Mouse (Mus musculus) adrenal gland, adult (tissue): ENCODE data around the gene Washc4.
A peak's percentile ranks its signal among the peaks of the same experiment; 100 is the strongest.

ENCODE experiments used
- DNase-seq, 2 experiments: peaks; one replicate each; pipeline ENCODE4 v3.0.0; 2022 to 2023; ENCODE audit warnings: low spot score in 1 of 2; ENCODE audit not compliant: inconsistent age in 2 of 2

Washc4 gene

GRCm38 (mm10) chr10:83634461-83634860 is 90.9 kb downstream of the Washc4 start:
- DNase-seq = no peak

GRCm38 (mm10) chr10:83636191-83636590 is 92.6 kb downstream of the Washc4 start:
- DNase-seq = no peak

GRCm38 (mm10) chr10:83637295-83637694 is 93.7 kb downstream of the Washc4 start:
- DNase-seq = peak; percentile 47 to 77

- no peak for DNase-seq
These were observed 96.4 kb downstream of the Washc4 start for GRCm38 (mm10) chr10:83639881-83640386.

GRCm38 (mm10) chr10:83641641-83642040 is 98.1 kb downstream of the Washc4 start:
- no peak for DNase-seq

GRCm38 (mm10) chr10:83644167-83644566 is 100.6 kb downstream of the Washc4 start:
- no peak for DNase-seq

- DNase-seq = peak; percentile 84 to 87
These were observed 101.5 kb downstream of the Washc4 start for GRCm38 (mm10) chr10:83644865-83645715.

GRCm38 (mm10) chr10:83645716-83645990 is 102.1 kb downstream of the Washc4 start:
- no peak for DNase-seq
